Mouse (Mus musculus) heart, embryonic 16.5 days (tissue): ENCODE measurements around the gene Bak1. TPM values are rescaled to one million over a fixed set of nuclear protein-coding genes. Genes with fewer than 3 reads are reported as not detected.
A peak's percentile ranks its signal among the peaks of the same experiment; 100 is the strongest.

Source experiments
- ATAC-seq: fragments of 200-750 bp; cut with Nextera tagmentation; replicated peaks from 2 replicates; pipeline ENCODE4 v1.8.0; 2017; ENCODE audit warnings: moderate number of reproducible peaks; ENCODE audit not compliant: insufficient read depth, low FRiP score; ENCODE audit errors: extremely low read depth
- H3K27ac ChIP-seq: fragments of 300-500 bp; sonication (generic); 2 replicates; pipeline ENCODE4 v1.5.1; 2014; ENCODE audit warnings: mild to moderate bottlenecking, low read length, control low read depth, moderate library complexity
- H3K27me3 ChIP-seq: fragments of 300-500 bp; sonication (generic); 2 replicates; pipeline ENCODE4 v1.6.1; 2014; ENCODE audit warnings: low read length, mixed read lengths; ENCODE audit not compliant: control insufficient read depth, insufficient read depth
- H3K36me3 ChIP-seq: fragments of 300-500 bp; sonication (generic); 2 replicates; pipeline ENCODE4 v1.6.1; 2014; ENCODE audit not compliant: control insufficient read depth, insufficient read depth
- H3K4me1 ChIP-seq: fragments of 300-500 bp; sonication (generic); 2 replicates; pipeline ENCODE4 v1.6.1; 2014; ENCODE audit warnings: low read length, mixed read lengths; ENCODE audit not compliant: control insufficient read depth, insufficient read depth
- H3K4me2 ChIP-seq: fragments of 300-500 bp; sonication (generic); 2 replicates; pipeline ENCODE4 v1.6.1; 2014; ENCODE audit warnings: low read depth, mild to moderate bottlenecking, control low read depth, low read length
- H3K4me3 ChIP-seq: fragments of 300-500 bp; sonication (generic); 2 replicates; pipeline ENCODE4 v1.5.1; 2014; ENCODE audit warnings: mild to moderate bottlenecking, control low read depth, low read length
- H3K9ac ChIP-seq: fragments of 300-500 bp; sonication (generic); 2 replicates; pipeline ENCODE4 v1.6.1; 2014; ENCODE audit warnings: low read length, control low read depth
- H3K9me3 ChIP-seq: fragments of 300-500 bp; sonication (generic); replicated peaks from 2 replicates; pipeline ENCODE4 v1.6.1; 2016; ENCODE audit warnings: low read length; ENCODE audit not compliant: control insufficient read depth
- WGBS: fragments of 180-500 bp; shearing (Covaris S2); extraction: QIAGEN DNeasy Blood & Tissue Kit; methylation state at CpG from one replicate; pipeline ENCODE4 v1.1.7; 2014; 5-methylcytosine and 5-hydroxymethylcytosine counted together
- polyA plus RNA-seq: library from polyadenylated mRNA; unstranded; fragments of >200 nt; fragmentation: Nextera tagmentation; extraction: Ambion mirVana; gene quantifications from 2 replicates; pipeline ENCODE4 v1.2.1, GENCODE M21; 2015

Bak1 gene
- polyA plus RNA-seq, 1 experiment from 2014 or later: 6.2 TPM

- Histone ChIP-seq H3K4me3 (no peak overlapping the region), H3K4me1 (no peaks in the 10 kb centered on the region; the same call in 1 of the 2 replicates), H3K4me2 (no peak overlapping the region)
Observed at GRCm38 (mm10) chr17:27004903-27005485, 23.8 kb downstream of the Bak1 start.

GRCm38 (mm10) chr17:27004431-27004830, 24.4 kb downstream of the Bak1 start:
- no peak overlapping the region for H3K4me3 ChIP-seq
- H3K27ac ChIP-seq: no peak overlapping the region
- H3K4me2 ChIP-seq: no peak overlapping the region
- 29% methylated on average over 9 of the region's 9 CpGs for WGBS
- H3K9me3 ChIP-seq: 0 out of 2 replicates have a peak, but pooled peaks cover 6% of the 10 kb centered on the region
- H3K9ac ChIP-seq: no peak overlapping the region
- no peaks in the 10 kb centered on the region for H3K36me3 ChIP-seq
- no peaks in the 10 kb centered on the region; the same call in 1 of the 2 replicates for H3K4me1 ChIP-seq
- ATAC-seq: no peak
- no peaks in the 10 kb centered on the region for H3K27me3 ChIP-seq

More at GRCm38 (mm10) chr17:27004903-27005485, 23.8 kb downstream of the Bak1 start:
- H3K27me3 ChIP-seq: no peaks in the 10 kb centered on the region
- 0 out of 2 replicates have a peak, but pooled peaks cover 6% of the 10 kb centered on the region for H3K9me3 ChIP-seq
- no peaks in the 10 kb centered on the region for H3K36me3 ChIP-seq
- H3K9ac ChIP-seq: no peak overlapping the region
- ATAC-seq: no peak
- 36% methylated on average over 19 of the region's 19 CpGs for WGBS
- no peak overlapping the region for H3K27ac ChIP-seq

- Histone ChIP-seq H3K4me3 (no peak overlapping the region), H3K36me3 (no peaks in the 10 kb centered on the region), H3K27ac (no peak overlapping the region), H3K4me1 (no peaks in the 10 kb centered on the region; the same call in none of the 2 replicates), H3K9me3 (0 out of 2 replicates have a peak, but pooled peaks cover 6% of the 10 kb centered on the region), H3K27me3 (no peaks in the 10 kb centered on the region), H3K9ac (no peak overlapping the region), H3K4me2 (no peak overlapping the region)
- no peak for ATAC-seq
- WGBS: 52% methylated on average over 6 of the region's 6 CpGs
Observed at GRCm38 (mm10) chr17:27001889-27002288, 26.9 kb downstream of the Bak1 start.

GRCm38 (mm10) chr17:27001151-27001550, 27.7 kb downstream of the Bak1 start:
- no peaks in the 10 kb centered on the region for H3K27me3 ChIP-seq
- 0 out of 2 replicates have a peak, but pooled peaks cover 2% of the 10 kb centered on the region for H3K9me3 ChIP-seq
- H3K27ac ChIP-seq: no peak overlapping the region
- peaks cover under 1% of the 10 kb centered on the region for H3K4me1 ChIP-seq
- H3K9ac ChIP-seq: no peak overlapping the region
- WGBS: 76% methylated on average over 7 of the region's 7 CpGs
- H3K4me3 ChIP-seq: no peak overlapping the region
- H3K4me2 ChIP-seq: no peak overlapping the region
- H3K36me3 ChIP-seq: no peaks in the 10 kb centered on the region
- ATAC-seq: no peak

GRCm38 (mm10) chr17:26999996-27000395, 28.8 kb downstream of the Bak1 start:
- Histone ChIP-seq H3K36me3 (no peaks in the 10 kb centered on the region), H3K27me3 (no peaks in the 10 kb centered on the region), H3K4me1 (peaks cover 10% of the 10 kb centered on the region), H3K9ac (peak overlapping the region; percentile 36; the same call in 1 of the 2 replicates), H3K4me2 (peak overlapping the region; percentile 36), H3K9me3 (0 out of 2 replicates have a peak, but pooled peaks cover 2% of the 10 kb centered on the region), H3K27ac (no peak overlapping the region), H3K4me3 (no peak overlapping the region)
- 59% methylated on average over 12 of the region's 12 CpGs for WGBS
- no peak for ATAC-seq

GRCm38 (mm10) chr17:26998283-26998682, 30.5 kb downstream of the Bak1 start:
- no peaks in the 10 kb centered on the region for H3K9me3 ChIP-seq
- WGBS: 59% methylated on average over 15 of the region's 15 CpGs
- H3K36me3 ChIP-seq: no peaks in the 10 kb centered on the region
- no peak for ATAC-seq
- H3K27me3 ChIP-seq: no peaks in the 10 kb centered on the region
- H3K9ac ChIP-seq: no peak overlapping the region
- H3K27ac ChIP-seq: no peak overlapping the region
- H3K4me3 ChIP-seq: no peak overlapping the region
- no peak overlapping the region for H3K4me2 ChIP-seq
- peaks cover 13% of the 10 kb centered on the region for H3K4me1 ChIP-seq

GRCm38 (mm10) chr17:26997661-26998060, 31.1 kb downstream of the Bak1 start:
- Histone ChIP-seq H3K9me3 (no peaks in the 10 kb centered on the region), H3K4me3 (no peak overlapping the region), H3K27ac (no peak overlapping the region), H3K4me1 (peaks cover 13% of the 10 kb centered on the region), H3K9ac (no peak overlapping the region), H3K36me3 (no peaks in the 10 kb centered on the region), H3K27me3 (no peaks in the 10 kb centered on the region), H3K4me2 (no peak overlapping the region)
- no peak for ATAC-seq
- WGBS: 74% methylated on average over 4 of the region's 4 CpGs

- 39% methylated on average over 8 of the region's 8 CpGs for WGBS
- H3K27me3 ChIP-seq: no peaks in the 10 kb centered on the region
- H3K36me3 ChIP-seq: no peaks in the 10 kb centered on the region
- no peak overlapping the region for H3K4me3 ChIP-seq
- no peak overlapping the region for H3K4me2 ChIP-seq
- peaks cover 13% of the 10 kb centered on the region for H3K4me1 ChIP-seq
- H3K9me3 ChIP-seq: no peaks in the 10 kb centered on the region
- ATAC-seq: peak; percentile 19; the same call in 1 of the 2 replicates
- H3K9ac ChIP-seq: no peak overlapping the region
- H3K27ac ChIP-seq: peak overlapping the region; percentile 74
Observed at GRCm38 (mm10) chr17:26995562-26995961, 33.2 kb downstream of the Bak1 start.

- Histone ChIP-seq H3K4me2 (no peak overlapping the region), H3K9me3 (no peaks in the 10 kb centered on the region), H3K27ac (peak overlapping the region; percentile 74), H3K36me3 (no peaks in the 10 kb centered on the region), H3K4me3 (no peak overlapping the region), H3K9ac (no peak overlapping the region), H3K27me3 (no peaks in the 10 kb centered on the region), H3K4me1 (peaks cover 13% of the 10 kb centered on the region)
- WGBS: 75% methylated on average over 6 of the region's 6 CpGs
- 0 out of 2 replicates have a peak, but pooled peaks have one; percentile 9 for ATAC-seq
Observed at GRCm38 (mm10) chr17:26995006-26995405, 33.8 kb downstream of the Bak1 start.
